Mouse (Mus musculus) monocyte, adult 2 months (primary cell): ENCODE measurements at regions not wholly inside any gene's neighbourhood (a gene's known extent, or its start where the extent isn't known, plus 50 kb on each side); places are given as distances from the start of the nearest gene placed in this dataset.

Experiments
- DNase-seq, 2 experiments: peaks; one replicate each; pipeline ENCODE4 v3.0.0; 2022; ENCODE audit warnings: low spot score in 2 of 2, low read depth in 1 of 2

GRCm38 (mm10) chr4:55708808-55709207, 176.5 kb upstream of the Klf4 start:
- DNase-seq = no peak

- no peak for DNase-seq
Observed at GRCm38 (mm10) chr4:55707916-55708315, 175.7 kb upstream of the Klf4 start.

GRCm38 (mm10) chr4:55704921-55705320, 172.7 kb upstream of the Klf4 start:
- DNase-seq = no peak

- DNase-seq = no peak
Observed at GRCm38 (mm10) chr4:55703346-55703916, 171.2 kb upstream of the Klf4 start.

GRCm38 (mm10) chr4:55701334-55701733, 169.1 kb upstream of the Klf4 start:
- no peak for DNase-seq

- DNase-seq = no peak
Observed at GRCm38 (mm10) chr4:55699917-55700316, 167.7 kb upstream of the Klf4 start.

- DNase-seq = no peak
Observed at GRCm38 (mm10) chr4:55699161-55699560, 166.9 kb upstream of the Klf4 start.

GRCm38 (mm10) chr4:55697108-55697507, 164.8 kb upstream of the Klf4 start:
- DNase-seq = no peak

- DNase-seq = no peak
Observed at GRCm38 (mm10) chr4:55696428-55696827, 164.2 kb upstream of the Klf4 start.

- no peak for DNase-seq
Observed at GRCm38 (mm10) chr4:55695246-55695645, 163.0 kb upstream of the Klf4 start.

- no peak for DNase-seq
Observed at GRCm38 (mm10) chr4:55689479-55689878, 157.2 kb upstream of the Klf4 start.

GRCm38 (mm10) chr4:55686771-55687170, 154.5 kb upstream of the Klf4 start:
- no peak for DNase-seq

GRCm38 (mm10) chr4:55672288-55672687, 140.0 kb upstream of the Klf4 start:
- DNase-seq = no peak

GRCm38 (mm10) chr4:55670258-55670657, 138.0 kb upstream of the Klf4 start:
- no peak for DNase-seq

GRCm38 (mm10) chr4:55664822-55665221, 132.6 kb upstream of the Klf4 start:
- DNase-seq = no peak

GRCm38 (mm10) chr4:55663856-55664255, 131.6 kb upstream of the Klf4 start:
- DNase-seq = no peak

- no peak for DNase-seq
Observed at GRCm38 (mm10) chr4:55662041-55662440, 129.8 kb upstream of the Klf4 start.

- no peak for DNase-seq
Observed at GRCm38 (mm10) chr4:55658904-55659303, 126.6 kb upstream of the Klf4 start.

GRCm38 (mm10) chr4:55655329-55655728, 123.1 kb upstream of the Klf4 start:
- DNase-seq = peak; percentile 9 to 36

- DNase-seq = no peak
Observed at GRCm38 (mm10) chr4:55652628-55653027, 120.4 kb upstream of the Klf4 start.

- DNase-seq = peak in 1 of 2 experiments; percentile 15
Observed at GRCm38 (mm10) chr4:55651811-55652410, 119.6 kb upstream of the Klf4 start.

GRCm38 (mm10) chr4:55651051-55651763, 118.9 kb upstream of the Klf4 start:
- peak; percentile 83 to 86 for DNase-seq

- DNase-seq = no peak
Observed at GRCm38 (mm10) chr4:55650186-55650585, 117.9 kb upstream of the Klf4 start.
